Mouse (Mus musculus) liver, embryonic 14.5 days (tissue): ENCODE measurements around the gene Hcn4.

Experiments
- CTCF ChIP-seq: IDR thresholded peaks from 2 replicates; pipeline ENCODE4 v1.5.1; 2016; ENCODE audit warnings: antibody characterized with exemption, low read depth, control low read depth
- EP300 ChIP-seq: IDR thresholded peaks from 2 replicates; pipeline ENCODE4 v1.6.1; 2016; ENCODE audit warnings: antibody characterized with exemption, low read depth

DNA sequence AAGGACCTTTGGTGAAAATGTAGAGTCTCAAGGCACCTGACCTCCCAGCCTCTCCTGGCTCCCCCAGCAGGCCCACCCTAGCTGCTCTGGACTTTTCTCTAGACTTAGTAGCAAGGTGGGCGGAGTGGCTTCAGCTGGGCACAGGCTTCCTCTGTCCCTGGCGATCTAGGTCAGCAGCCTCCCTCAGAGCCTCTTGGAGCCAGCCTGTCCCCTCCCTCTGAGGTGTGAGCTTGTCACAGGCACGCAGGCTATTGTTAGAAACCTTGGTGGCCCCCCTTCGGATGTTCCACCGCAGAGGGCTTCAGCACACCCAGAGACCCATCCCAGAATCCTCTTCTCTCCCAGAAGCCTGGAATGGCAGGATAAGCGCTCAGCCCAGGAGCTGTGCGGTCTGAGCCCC lies 24.5 kb downstream of the Hcn4 start:
- TF ChIP-seq CTCF (no peak), EP300 (no peak)
